In the genomic region with DNA sequence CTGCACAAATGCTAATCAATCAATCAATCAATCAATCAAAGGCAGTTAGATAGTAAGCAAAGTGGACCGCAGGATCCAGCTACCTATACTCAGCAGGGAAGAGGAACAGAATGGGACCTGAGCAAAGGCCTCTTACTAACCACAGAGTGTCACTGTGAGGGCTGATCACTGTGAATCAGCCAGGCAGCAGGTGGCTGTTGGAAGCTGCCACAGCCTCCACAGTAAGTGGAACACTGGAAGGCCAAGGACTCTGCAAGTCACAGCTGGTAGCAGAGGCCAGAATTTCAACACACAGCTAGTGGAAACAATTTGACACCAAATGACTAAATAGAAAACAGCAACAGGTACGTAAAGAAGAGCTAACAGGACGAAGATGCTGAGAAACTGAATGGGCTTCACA, we compare ENCODE assay signal across 19 mouse cellular contexts.
DNase-seq lines count a peak whose midpoint lies in the region; ATAC-seq and TF ChIP-seq lines count a peak whose summit lies in the region.
"Had no signal": no experiment of that assay in that cellular context is flagged by ENCODE, and none has a peak within 500 bp of the region (broad histone marks: within the 10 kb centered on the region; RNA-seq: fewer than 3 reads in every experiment).

No protein-coding gene starts in this region.

- no peak for ATAC-seq in forebrain, embryonic 12.5 days (ENCODE audit: low FRiP score)
- no peak for ATAC-seq in hindbrain, postnatal 0 days
- ATAC-seq: forebrain, embryonic 13.5 days; inflammation-experienced regulatory T-cells, adult 6 months; liver, postnatal 0 days; midbrain, embryonic 13.5 days had no signal

- no peak overlapping the region for H3K4me2 ChIP-seq in forebrain, embryonic 12.5 days
- no peak overlapping the region for H3K4me2 ChIP-seq in hindbrain, postnatal 0 days (ENCODE audit: low read depth, low read length)
- H3K4me2 ChIP-seq: forebrain, embryonic 13.5 days; heart, embryonic 11.5 days; limb, embryonic 15.5 days; midbrain, embryonic 13.5 days had no signal

- H3K9ac ChIP-seq in forebrain, embryonic 12.5 days = no peak overlapping the region
- H3K9ac ChIP-seq in hindbrain, postnatal 0 days (replicated peaks; ENCODE audit: low read length) = no peak overlapping the region
- H3K9ac ChIP-seq: forebrain, embryonic 13.5 days; limb, embryonic 15.5 days; liver, postnatal 0 days; midbrain, embryonic 13.5 days had no signal

- no peak for DNase-seq in forebrain, embryonic 10.5 days (ENCODE audit: extremely low spot score, low spot score)
- DNase-seq in hindbrain, postnatal 0 days (ENCODE audit: low spot score) = no peak
- no peak for DNase-seq in hindbrain, embryonic 10.5 days (ENCODE audit: low spot score)
- DNase-seq in adipocyte (ENCODE audit: low spot score) = peak; percentile 16
- DNase-seq in brain, adult 2 months (ENCODE audit: low read depth, low spot score) = peak; percentile 60
- no peak for DNase-seq in right cerebral cortex, postnatal 4 days
- DNase-seq: heart, postnatal 14 days; kidney, adult 2 months; kidney, postnatal 10 days; liver, postnatal 0 days; lung, postnatal 10 days; right cerebral cortex, adult 18-20 months had no signal

- no peaks in the 10 kb centered on the region for H3K9me3 ChIP-seq in forebrain, embryonic 12.5 days
- H3K9me3 ChIP-seq in forebrain, embryonic 10.5 days = no peaks in the 10 kb centered on the region
- no peaks in the 10 kb centered on the region for H3K9me3 ChIP-seq in hindbrain, postnatal 0 days (ENCODE audit: low read length)
- H3K9me3 ChIP-seq in hindbrain, embryonic 10.5 days = no peaks in the 10 kb centered on the region
- H3K9me3 ChIP-seq: embryonic facial prominence, embryonic 10.5 days; forebrain, embryonic 13.5 days; limb, embryonic 15.5 days; midbrain, embryonic 13.5 days had no signal

- H3K4me1 ChIP-seq in forebrain, embryonic 12.5 days = no peaks in the 10 kb centered on the region
- H3K4me1 ChIP-seq in forebrain, embryonic 10.5 days = no peaks in the 10 kb centered on the region
- H3K4me1 ChIP-seq in hindbrain, postnatal 0 days (ENCODE audit: insufficient read depth, low read length) = 0 out of 2 replicates have a peak, but pooled peaks cover 5% of the 10 kb centered on the region
- H3K4me1 ChIP-seq in hindbrain, embryonic 10.5 days (replicated peaks) = peaks cover 4% of the 10 kb centered on the region; the same call in 1 of the 2 replicates
- H3K4me1 ChIP-seq: embryonic facial prominence, embryonic 10.5 days; forebrain, embryonic 13.5 days; limb, embryonic 15.5 days had no signal

- H3K4me3 ChIP-seq in forebrain, embryonic 12.5 days (replicated peaks) = no peak overlapping the region
- H3K4me3 ChIP-seq in forebrain, embryonic 10.5 days = no peak overlapping the region
- no peak overlapping the region for H3K4me3 ChIP-seq in hindbrain, postnatal 0 days (ENCODE audit: low read length)
- H3K4me3 ChIP-seq in hindbrain, embryonic 10.5 days = no peak overlapping the region
- H3K4me3 ChIP-seq: embryonic facial prominence, embryonic 10.5 days; forebrain, embryonic 13.5 days; limb, embryonic 15.5 days; midbrain, embryonic 13.5 days had no signal

- no peaks in the 10 kb centered on the region for H3K27me3 ChIP-seq in forebrain, embryonic 12.5 days
- H3K27me3 ChIP-seq in forebrain, embryonic 10.5 days (ENCODE audit: poor library complexity, severe bottlenecking) = no peaks in the 10 kb centered on the region
- H3K27me3 ChIP-seq in hindbrain, postnatal 0 days (ENCODE audit: insufficient read depth, low read length) = no peaks in the 10 kb centered on the region
- no peaks in the 10 kb centered on the region for H3K27me3 ChIP-seq in hindbrain, embryonic 10.5 days (ENCODE audit: insufficient read depth, poor library complexity, severe bottlenecking)
- H3K27me3 ChIP-seq: forebrain, embryonic 13.5 days; limb, embryonic 15.5 days; midbrain, embryonic 13.5 days had no signal

- WGBS in forebrain, embryonic 12.5 days = 88% methylated on average over 3 of the region's 3 CpGs
- 94% methylated on average over 3 of the region's 3 CpGs for WGBS in forebrain, embryonic 10.5 days
- WGBS in hindbrain, postnatal 0 days = 84% methylated on average over 3 of the region's 3 CpGs
- 88% methylated on average over 3 of the region's 3 CpGs for WGBS in hindbrain, embryonic 10.5 days

- no peak for TF ChIP-seq CTCF in hindbrain, postnatal 0 days (IDR thresholded peaks at IDR 0.05; ENCODE audit: low read depth)

- H3K36me3 ChIP-seq in forebrain, embryonic 12.5 days (replicated peaks) = peaks cover 78% of the 10 kb centered on the region
- H3K36me3 ChIP-seq in forebrain, embryonic 10.5 days (replicated peaks) = peaks cover 100% of the 10 kb centered on the region
- peaks cover 26% of the 10 kb centered on the region; the same call in 1 of the 2 replicates for H3K36me3 ChIP-seq in hindbrain, postnatal 0 days (ENCODE audit: insufficient read depth, low read length)
- peaks cover 95% of the 10 kb centered on the region for H3K36me3 ChIP-seq in hindbrain, embryonic 10.5 days

- H3K27ac ChIP-seq in forebrain, embryonic 12.5 days = 0 out of 2 replicates have a peak overlapping the region, but pooled peaks have one; percentile 8
- no peak overlapping the region for H3K27ac ChIP-seq in forebrain, embryonic 10.5 days
- peak overlapping the region; percentile 23; the same call in 1 of the 2 replicates for H3K27ac ChIP-seq in hindbrain, postnatal 0 days
- H3K27ac ChIP-seq in hindbrain, embryonic 10.5 days = no peak overlapping the region
- H3K27ac ChIP-seq: embryonic facial prominence, embryonic 10.5 days; forebrain, embryonic 13.5 days; limb, embryonic 15.5 days had no signal

Comparison
In these comparisons a context has a peak if more than half of its experiments do, and no peak if none do; other contexts are left out.
1. H3K27ac ChIP-seq: peak in forebrain, embryonic 12.5 days (single experiment) and hindbrain, postnatal 0 days (single experiment); none in forebrain, embryonic 10.5 days (single experiment) and hindbrain, embryonic 10.5 days (single experiment).
2. DNase-seq: peak in adipocyte (single experiment) and brain, adult 2 months (single experiment); none in forebrain, embryonic 10.5 days (single experiment), hindbrain, postnatal 0 days (single experiment), hindbrain, embryonic 10.5 days (single experiment) and right cerebral cortex, postnatal 4 days (single experiment).